Mouse (Mus musculus) kidney, adult 8-10 months (tissue): Measurements from ENCODE around the gene Kpna7.
"Not testable (repeated sequence)": the region's sequence is repeated elsewhere in the genome, so short reads cannot be mapped to it uniquely, and the experiment has no call there.

ENCODE experiments used
- DNase-seq, 2 experiments: peaks; one replicate each; pipeline ENCODE4 v3.0.0; 2022

Gene Kpna7

DNA sequence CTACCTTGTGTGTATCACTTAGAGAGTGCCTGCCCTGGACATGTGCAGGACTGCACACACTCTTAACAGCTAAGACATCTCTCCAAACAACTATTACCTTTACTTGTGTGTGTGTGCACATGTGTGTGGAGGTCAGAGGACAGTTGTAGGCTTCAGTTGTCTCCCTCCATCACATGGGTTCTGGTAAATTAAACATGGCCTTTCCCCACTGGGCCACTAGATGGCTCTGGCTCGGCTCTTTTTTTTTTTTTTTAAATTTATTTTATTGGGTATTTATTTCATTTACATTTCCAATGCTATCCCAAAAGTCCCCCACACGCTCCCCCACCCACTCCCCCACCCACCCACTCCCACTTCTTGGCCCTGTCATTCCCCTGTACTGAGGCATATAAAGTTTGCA is 67.1 kb downstream of the Kpna7 start:
- DNase-seq: not testable (repeated sequence)

DNA sequence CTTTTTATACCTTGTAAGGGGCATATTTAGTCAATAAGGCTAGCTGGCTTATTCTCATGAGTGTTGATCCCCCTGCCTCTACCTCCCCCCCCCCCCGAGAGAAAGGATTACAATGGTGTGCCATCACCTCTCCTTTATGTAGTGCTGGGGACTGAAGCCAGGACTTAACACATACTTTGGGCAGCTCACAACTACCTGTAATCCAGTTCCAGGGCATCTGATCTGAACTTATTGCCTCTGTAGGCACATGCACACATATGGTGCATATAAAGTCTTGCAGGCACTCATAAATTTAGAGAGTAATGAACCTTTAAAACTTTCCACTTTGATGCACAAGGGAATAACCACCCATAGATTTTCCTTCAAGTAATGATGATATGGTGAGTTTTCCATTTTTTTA is 69.6 kb downstream of the Kpna7 start:
- DNase-seq: no peak

DNA sequence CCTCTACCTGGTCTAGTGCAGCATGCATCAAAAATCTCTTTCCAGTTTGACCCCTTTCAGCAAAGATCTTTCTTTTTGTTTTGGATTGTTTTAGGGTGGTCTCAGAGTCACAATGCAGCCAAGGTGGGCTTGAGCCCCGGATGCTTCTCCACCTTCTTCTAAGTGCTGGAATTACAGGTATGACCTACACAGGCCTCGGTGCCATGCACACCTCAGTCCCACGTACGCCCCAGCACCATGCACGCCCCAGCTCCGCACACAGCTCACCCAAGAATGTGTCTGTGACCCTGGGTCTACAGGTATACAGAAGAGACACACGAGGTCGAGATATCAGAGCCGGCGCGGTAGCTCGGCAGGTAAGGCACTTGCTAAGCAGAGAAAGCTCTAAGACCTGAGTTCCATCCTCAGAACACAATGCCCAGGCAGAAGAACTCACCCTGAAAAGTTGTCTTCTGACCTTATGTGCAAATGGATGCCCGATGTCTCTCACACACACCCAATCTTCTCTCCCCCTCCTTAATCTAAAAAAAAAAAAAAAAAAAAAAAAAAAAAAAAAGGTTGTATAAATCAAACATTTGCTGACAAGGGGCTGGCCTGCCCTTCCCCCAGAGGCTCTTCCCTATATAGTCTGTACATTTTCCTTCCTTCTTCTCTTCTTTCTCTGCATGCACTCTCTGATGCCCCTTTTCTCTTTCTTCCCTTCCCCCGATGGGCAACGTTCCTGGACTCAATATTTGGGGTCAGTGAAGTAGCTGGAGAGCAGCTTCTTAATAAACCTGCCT is 74.8 kb downstream of the Kpna7 start:
- DNase-seq: no peak

DNA sequence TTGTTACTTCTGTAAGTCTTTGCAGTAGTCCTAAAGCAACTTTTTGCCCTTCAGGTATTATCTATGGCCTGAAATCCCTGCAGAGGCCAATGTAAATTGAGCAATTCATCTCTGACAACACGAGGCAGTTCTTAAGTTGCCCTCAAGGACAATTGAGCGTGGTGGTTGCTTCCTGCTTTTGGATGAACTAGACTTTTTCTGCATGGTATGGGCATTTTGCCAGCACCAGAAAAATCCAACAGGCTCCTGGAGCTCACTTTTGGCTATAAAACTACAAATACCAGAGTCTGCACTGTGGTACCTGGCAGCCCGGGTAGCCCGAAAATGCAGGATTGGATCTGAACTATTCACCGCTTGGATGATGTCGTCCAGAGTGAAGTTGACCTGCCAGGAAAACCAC is 78.2 kb downstream of the Kpna7 start:
- no peak for DNase-seq

DNA sequence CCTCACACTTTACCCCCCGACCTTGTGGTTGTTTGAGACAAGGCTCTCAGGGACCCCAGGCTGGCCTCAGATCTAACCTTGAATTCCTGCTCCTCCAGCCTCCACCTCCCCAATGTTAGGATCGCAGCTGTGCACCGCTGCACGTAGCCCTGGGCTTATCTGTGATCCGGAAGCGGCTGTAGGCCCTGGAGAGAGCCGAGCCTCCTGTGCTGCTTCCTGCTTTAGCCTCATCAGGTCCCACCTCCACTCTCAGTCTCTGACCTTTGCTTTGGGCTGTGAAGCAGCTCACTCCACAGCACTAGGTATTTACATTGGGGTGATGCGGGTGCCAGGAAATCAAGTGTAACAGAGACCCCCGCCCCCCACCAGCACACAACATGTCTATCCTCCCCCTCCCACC is 79.3 kb downstream of the Kpna7 start:
- no peak for DNase-seq

DNA sequence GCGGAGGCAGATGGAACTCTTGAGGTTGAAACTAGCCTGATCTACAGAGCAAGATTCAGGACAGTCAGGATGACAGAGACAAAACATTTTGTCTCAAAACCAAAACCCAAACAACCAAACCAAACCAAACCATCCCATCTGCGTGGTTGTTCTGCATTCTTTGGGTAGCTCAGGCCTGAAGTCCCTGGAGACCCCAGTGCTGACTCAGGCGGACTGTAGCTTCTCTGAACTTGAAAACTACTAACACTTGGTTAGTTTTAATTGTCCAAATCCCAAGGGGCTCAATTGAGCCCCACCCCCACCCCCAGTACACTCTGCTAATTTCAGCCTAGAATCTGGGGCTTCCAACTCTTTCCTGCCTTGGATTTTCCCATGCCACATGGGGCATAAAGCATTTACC is 80.5 kb downstream of the Kpna7 start:
- no peak for DNase-seq

DNA sequence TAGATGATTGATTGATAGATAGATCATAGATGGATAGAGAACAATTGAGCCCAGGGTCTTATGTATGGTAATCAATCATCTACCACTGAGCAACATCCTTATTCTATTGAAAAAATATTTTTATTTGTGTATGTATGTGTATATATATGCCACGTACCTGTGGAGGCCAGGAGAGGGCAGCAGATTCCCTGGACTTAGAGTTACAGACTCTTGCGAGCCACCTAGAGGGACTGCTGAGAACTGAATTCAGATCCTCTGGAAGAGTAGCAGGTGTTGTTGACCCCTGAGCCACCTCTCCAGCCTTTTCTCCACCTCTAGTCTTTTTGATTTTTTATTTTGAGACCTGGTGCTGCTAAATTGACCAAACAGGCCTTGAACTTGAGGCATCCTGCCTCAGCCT is 85.3 kb downstream of the Kpna7 start:
- DNase-seq: no peak

DNA sequence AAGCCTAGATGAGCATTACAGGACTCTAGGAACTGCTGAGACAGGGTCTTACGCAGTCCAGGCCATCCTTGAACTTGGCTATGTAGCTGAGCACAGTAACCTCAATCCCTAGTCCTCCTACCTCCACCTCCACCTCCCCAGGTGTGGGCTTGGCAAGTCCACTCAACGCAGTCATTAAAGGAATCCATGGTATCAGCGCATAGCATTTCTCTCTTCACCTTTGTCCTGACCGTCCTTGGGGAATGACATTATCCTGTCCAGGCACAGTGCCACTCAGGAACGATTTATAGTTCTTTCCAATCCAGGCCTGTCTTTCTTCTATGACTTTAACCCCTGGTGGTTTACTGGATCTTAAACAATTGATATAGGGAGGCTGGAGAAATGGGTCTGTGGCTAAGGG is 93.3 kb downstream of the Kpna7 start:
- no peak for DNase-seq

DNA sequence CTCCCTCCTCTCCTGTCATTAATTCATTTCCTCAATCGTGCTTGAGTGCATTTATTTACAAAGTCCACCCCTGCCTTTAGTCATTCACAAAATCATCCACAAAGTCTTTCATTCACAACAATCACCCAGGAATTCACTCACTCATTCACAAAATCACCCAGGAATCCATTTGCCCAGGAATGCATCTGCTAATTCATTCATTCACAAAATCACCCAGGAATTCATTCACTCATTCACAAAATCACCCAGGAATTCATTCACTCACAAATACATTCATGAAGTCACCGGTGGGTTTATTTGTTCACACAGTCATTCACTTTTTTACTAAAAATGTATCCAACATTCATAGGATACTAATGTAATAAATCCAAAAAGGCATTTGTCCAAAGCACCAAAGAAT is 93.8 kb downstream of the Kpna7 start:
- no peak for DNase-seq

DNA sequence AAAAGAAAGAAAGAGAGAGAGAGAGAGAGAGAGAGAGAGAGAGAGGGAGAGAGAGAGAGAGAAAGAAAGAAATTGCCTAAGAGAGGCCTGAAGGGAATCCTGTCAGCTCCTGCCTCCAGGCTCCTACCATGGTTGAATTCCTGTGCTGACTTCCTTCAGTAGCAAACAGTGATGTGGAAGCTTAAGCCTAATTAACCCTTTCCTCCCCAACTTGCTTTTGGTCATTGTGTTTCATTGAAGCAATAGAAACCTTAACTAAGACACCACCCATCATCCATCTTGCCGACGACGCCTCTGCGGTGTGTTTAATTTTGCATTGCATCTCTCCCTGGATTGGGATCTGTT is 94.8 kb downstream of the Kpna7 start:
- DNase-seq: no peak

DNA sequence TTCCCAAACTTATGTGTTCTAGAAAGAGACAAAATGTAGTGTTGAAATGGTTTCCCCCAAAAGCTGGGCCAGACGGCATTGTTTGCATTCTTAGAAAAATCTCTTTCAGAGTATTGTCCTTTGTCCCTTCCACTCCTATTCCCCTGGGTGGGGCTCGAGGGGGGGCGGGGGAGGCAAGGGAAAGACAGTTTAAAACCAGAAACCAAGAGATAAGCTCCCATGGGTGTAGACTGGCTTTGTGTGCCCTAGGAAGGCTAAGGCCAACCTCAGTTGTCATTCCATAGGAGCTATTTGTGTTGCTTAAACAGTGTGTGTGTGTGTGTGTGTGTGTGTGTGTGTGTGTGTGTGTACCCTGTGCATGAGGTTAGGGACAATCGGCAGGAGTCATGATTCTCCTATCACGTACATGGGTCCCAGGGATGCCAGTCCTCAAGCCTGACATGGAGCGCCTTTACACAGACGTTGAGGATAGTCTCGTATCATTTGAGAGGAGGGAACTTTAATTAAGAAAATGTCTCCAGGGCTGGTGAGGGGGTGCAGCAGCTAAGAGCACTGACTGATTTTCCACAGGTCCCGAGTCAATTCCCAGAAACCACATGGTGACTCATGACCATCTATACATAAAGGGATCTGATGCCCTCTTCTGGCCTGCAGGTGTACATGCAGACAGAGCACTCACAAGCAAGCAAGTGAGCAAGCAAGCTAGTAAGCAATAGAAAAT is 95.3 kb downstream of the Kpna7 start:
- DNase-seq: peak; percentile 18 to 33

DNA sequence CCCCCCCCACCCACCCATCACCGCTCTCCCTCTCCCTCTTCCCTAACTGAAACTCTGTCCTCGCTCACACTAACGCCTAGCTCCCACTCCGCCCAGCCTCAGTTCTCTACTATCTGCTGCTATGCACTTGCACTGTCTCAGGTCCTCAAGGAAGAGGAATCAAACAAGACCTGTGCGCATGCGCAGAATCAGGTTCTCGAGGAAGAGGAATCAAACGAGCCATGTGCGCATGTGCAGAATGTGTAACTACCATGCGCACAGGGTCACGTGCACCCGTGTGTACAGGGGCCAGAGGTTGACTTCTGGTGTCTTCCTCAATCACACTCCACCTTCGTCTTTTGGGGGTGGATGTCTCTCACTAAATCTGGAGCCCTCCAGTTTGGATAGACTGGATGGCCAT is 96.3 kb downstream of the Kpna7 start:
- no peak for DNase-seq

DNA sequence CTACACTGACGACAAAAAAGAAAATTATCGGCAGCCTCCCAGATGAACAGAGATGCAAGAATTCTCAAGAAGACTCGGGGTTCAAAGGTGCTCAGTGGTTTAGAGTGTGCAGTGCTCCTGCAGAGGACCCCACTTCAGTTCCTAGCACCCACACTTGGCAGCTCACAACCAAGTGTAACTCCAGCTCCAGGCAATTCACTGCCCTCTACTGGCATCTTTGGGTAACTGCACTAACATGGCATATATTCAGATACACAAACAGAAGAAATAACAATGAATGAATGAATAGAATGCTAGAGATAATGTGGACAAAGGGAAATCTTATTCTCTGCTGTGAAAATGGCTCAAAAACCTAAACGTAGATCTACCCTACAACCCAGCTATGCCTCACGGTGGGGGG is 99.0 kb downstream of the Kpna7 start:
- no peak for DNase-seq

DNA sequence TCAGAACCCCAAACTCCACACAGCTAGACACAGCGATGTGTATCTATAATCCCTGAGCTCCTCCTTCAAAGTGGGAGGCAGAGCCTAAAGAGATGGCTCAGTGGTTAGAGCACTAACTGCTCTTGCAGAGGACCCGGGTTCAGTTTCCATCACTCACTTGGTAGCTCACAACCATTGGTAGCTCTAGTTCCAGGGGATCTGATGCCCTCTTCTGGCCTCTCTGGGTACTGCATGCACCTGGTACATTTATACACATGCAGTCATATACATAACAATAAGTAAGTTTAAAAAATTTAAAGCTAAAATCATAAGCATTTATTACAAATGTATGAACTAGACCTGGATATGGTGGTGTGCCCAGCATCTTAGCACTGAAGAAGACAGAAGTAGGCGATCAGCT is 100.6 kb downstream of the Kpna7 start:
- DNase-seq: no peak

DNA sequence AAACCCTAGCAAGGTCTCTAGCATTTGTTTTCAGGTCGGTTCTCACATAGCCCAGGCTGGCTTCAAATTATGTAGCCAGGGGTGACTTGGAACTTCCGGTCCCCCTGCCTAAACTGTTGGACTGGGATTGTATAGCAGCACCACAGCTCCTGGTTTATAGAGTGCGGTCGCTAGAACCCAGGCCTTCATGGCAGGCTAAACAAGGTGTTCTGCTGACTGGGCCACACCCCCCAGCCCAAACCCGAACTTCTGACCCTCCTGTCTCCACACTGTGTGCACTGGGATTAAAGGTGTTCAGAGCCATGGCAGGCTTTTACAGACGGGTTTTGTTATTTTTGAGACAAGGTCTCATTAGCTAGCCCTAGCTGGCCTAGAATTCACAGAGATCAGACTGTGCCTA is 104.7 kb downstream of the Kpna7 start:
- DNase-seq: no peak

DNA sequence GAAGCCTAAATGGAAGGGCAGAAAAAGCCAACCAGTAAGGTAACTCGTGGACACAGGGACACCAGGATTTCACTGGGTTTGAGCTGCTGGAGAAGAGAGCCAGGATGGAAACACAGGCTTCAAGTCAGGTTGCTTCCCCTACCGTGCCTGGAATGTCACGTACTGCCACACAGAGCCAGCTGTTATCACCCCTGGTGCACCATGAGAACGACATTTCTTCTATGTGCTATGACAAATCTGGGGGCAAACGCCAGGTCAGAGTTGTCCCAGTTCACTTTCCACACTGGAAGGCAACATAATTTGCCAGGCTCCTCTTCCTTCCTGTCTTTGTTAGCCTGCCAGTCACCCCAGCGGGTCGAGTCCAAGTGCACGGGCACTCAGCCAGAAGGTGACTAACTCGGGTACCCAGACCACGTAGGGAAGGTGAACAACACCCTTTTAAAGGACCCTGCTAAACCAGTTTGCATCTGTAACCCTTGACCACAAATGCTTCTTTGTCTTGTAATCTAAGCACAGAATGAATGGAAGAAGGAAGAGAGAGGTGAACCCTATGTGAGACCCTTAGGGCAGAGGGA is 105.2 kb downstream of the Kpna7 start:
- DNase-seq: peak; percentile 36 to 40

DNA sequence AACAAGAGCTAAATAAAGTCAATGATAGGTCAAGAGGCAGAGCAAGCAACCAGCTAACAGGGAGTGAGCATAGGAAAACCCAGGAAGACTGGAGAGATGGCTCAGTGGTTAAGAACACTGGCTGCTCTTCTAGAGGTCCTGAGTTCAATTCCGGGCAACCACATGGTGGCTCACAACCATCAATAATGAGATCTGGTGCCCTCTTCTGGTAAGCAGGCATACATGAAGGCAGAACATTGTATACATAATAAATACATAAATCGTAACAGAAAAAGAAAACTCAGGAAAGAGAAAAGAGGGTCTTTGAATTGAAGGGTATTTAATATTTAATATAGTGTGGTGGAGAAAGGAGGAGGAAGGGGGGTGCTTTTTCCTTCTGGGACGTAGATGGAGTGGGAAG is 112.6 kb downstream of the Kpna7 start:
- DNase-seq: no peak

DNA sequence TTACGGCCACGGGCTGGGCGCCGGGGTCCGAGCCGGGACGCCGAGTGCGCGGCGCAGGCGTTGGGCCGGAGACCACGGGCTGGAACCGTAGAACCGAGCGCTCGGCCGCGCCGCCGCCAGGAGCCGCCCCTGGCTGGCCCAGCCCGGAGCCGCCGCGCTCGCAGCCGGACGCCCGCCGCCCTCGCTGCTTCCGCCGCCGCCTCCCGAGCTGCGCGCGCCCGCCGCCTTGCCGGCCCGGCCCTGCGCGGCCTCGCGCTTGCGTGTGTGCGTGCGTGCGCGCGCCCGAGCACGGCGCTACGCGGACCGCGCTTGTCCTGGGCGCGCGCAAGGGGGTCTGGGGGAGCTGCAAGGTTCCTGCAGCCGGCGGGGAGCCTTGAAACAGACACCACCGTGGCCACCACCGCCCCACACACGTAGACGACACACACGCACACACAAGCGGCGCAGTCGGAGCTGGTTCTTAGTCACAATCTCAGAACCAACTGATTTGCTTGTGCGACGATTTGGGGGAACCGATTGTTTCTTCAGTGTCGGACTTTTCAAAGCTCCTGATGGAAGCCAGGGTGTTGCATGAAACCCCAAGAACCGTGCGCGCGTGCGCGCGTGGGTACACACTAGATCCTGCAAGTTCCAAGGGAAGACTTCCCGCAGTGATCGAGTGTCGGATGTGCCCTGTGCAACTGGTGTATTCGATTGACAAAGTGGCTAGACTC is 118.0 kb downstream of the Kpna7 start, which contains the start of gene Smurf1:
Gene Smurf1, minus strand, starts transcription at position 209 of the 713 bp plus-strand sequence.
- peak; percentile 64 to 72 for DNase-seq

DNA sequence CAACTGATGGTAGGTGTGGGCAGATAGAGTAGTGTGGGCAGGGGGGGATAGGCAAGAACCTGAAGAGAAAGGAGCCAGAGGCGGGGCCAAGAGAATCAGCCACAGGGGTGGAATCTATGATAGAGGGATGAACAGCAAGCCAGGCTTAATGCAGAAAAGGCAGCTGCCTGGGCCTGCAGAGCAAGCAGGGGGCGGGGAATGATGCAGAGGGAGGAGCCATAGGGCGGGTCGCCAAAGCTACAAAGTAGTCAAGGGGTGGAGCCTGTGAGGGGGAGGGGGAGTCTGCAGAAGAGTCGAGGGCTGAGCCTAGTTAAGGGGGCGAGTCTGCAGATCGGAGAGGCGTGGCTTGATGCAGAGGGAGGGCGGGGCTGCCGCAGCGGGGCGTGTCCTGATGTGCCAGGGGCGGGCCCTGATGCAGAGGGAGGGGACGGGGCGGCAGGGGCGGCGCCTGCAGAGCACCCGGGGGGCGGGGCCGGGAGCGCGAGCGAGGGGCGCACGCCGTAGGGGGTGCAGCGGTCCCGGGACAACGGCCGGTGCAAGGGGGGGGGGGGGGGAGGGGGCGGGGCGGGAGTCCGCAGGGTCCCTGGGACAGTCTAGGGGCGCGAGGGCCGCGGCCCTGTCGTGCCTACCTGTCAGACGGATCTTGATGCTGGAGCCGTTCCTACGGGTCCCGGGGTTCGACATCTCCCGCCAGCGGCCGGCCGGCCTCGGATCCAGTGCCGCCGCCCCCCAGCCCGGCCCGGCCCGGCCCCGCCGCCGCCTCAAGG is 118.8 kb downstream of the Kpna7 start:
- peak; percentile 89 to 91 for DNase-seq

DNA sequence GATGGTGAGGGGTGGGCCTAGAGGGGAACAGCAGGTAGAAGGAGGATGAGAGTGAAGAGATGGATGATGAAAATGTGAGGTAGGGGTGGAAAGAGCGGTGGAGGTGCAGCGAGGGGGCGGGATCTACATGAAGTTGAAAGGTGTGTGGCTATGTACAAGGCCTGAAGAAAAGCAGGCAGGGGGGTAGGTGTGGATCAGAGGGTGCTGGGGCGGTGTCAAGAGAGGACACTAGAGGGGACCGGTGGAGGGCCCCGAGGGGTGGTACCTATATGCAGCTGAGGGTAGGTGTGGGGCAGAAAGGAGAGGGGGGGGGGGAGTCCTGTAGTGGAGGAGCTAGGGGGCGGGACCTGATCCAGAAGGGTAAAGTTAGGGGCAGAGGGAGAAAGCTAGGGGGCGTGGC is 119.4 kb downstream of the Kpna7 start:
- peak in 1 of 2 experiments; percentile 26 for DNase-seq

DNA sequence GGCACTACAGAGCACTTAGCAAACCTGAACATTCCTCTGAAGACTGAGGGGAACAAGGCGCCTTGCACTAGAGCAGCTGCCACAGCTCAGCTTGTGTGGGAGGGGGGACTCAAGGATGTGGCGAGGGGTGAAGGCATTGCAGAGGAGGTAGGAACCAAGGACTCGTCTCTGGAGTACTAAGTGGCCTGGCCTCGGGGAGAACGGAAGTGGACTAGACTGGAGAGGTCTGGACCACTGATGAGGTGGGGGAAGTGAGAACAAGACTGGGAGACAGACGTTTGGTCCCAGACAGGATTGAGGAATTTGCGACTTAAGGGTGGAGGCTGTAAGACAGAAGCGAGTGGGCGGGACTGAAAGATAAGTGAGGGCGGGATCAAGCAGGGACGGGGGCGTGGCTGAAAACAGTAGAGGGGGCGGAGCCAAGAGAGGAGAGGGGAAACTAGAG is 120.0 kb downstream of the Kpna7 start:
- DNase-seq: peak; percentile 50 to 54

DNA sequence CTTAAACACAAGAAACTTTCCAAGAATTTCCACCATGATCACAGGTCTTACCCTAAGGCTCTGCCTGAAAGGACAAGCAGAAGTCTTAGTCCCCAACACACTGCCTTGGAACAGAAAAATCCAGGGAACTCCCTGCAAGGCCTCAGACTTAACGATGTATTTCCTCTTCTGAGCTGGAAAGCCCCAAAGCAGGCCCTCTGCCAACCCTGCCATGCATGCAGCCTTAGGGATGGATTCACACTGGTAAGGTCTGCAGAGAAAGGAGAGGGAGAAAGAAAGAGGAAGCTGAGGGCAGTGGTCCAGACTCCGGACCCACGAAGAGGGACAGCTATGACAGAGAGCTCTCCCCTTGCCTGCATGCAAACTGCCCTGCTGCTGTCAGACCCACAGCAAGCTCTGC is 120.4 kb downstream of the Kpna7 start:
- DNase-seq: peak; percentile 34 to 39

DNA sequence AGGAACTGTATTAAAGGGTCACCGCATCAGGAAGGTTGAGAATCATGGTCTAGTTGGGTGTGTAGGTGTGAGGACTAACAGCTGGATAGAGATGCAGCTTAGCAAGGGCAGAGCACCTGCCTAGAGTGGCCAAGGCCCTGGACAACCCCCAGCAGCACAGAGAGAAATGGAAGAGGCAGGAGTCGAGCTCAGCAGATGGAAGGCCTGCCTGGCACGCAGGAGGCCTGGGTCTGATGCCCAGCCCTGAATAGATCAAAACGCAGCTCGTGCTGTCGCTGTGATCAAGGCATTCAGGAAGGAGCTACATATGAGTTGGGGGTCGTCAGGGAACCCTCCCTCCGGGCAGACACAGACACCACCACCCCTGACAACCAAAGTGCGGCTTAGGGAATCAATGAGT is 125.6 kb downstream of the Kpna7 start:
- DNase-seq: no peak
